Mouse (Mus musculus): ENCODE data around the gene Gm20379. TPM values are rescaled to one million over a fixed set of nuclear protein-coding genes. Genes with fewer than 3 reads are reported as not detected.

Gm20379 gene
- polyA plus RNA-seq, 1 experiment from 2014 or later, result 0.96 TPM

DNA sequence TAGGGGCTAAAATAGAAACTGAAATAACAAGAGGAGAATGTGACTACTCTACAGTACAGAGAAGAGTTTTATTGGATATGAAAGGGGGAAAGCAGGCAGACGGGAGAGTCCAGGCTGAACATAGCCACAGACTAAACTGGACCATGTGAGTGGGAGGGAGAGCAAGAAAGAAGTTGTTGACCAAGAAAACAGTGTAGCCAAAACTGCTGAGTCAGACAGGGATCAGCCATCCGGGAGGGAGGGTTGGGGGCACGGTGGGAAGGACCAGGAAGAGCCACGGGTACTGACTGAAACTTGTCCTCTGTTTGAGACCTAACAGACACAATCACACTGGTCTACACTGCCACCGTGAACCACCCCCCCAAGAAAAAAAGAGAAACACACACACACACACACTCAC is 20.2 kb downstream of the Gm20379 start:
- Histone ChIP-seq H3K4me1 (ENCODE audit: control insufficient read depth, insufficient read depth, low read depth, low read length) (no peaks in the 10 kb centered on the region), H3K27ac (ENCODE audit: low read depth, low read length) (no peak overlapping the region), H3K36me3 (ENCODE audit: control insufficient read depth, insufficient read depth, low read length) (0 out of 2 replicates have a peak, but pooled peaks cover 2% of the 10 kb centered on the region), H3K9ac (ENCODE audit: low read depth, low read length) (no peak overlapping the region), H3K4me2 (ENCODE audit: low read length) (no peak overlapping the region), H3K4me3 (ENCODE audit: low read length) (no peak overlapping the region), H3K27me3 (replicated peaks; ENCODE audit: control insufficient read depth, insufficient read depth, low read length) (no peaks in the 10 kb centered on the region), H3K9me3 (ENCODE audit: control insufficient read depth, low read length) (no peaks in the 10 kb centered on the region)
- no peak for ATAC-seq
- WGBS, result 79% methylated on average over 5 of the region's 5 CpGs

DNA sequence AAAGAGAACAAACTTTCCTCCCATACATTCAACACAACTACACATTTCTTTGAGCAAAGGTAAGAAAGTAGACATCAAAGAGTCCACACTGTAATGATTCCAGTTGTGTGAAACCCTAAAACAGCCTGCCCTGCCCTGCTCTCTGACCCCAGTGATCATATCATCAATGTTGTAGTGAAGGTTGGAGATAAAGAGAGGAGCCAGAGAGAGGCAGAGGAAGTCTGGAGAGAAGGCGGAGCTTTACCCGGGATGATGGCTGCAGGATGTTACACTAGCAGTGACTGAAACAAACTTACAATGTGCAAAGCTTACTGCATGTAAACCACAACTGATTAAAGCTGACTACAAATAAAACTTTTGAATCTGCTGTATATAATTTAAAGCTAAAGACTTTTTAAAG is 22.2 kb downstream of the Gm20379 start:
- Histone ChIP-seq H3K4me2 (ENCODE audit: low read length) (no peak overlapping the region), H3K4me1 (ENCODE audit: control insufficient read depth, insufficient read depth, low read depth, low read length) (no peaks in the 10 kb centered on the region), H3K27ac (ENCODE audit: low read depth, low read length) (no peak overlapping the region), H3K9ac (ENCODE audit: low read depth, low read length) (no peak overlapping the region), H3K9me3 (ENCODE audit: control insufficient read depth, low read length) (no peaks in the 10 kb centered on the region), H3K4me3 (ENCODE audit: low read length) (no peak overlapping the region), H3K27me3 (replicated peaks; ENCODE audit: control insufficient read depth, insufficient read depth, low read length) (no peaks in the 10 kb centered on the region), H3K36me3 (ENCODE audit: control insufficient read depth, insufficient read depth, low read length) (no peaks in the 10 kb centered on the region)
- no peak for ATAC-seq
- 91% methylated on average over 2 of the region's 2 CpGs for WGBS

- Histone ChIP-seq H3K4me1 (ENCODE audit: control insufficient read depth, insufficient read depth, low read depth, low read length) (no peaks in the 10 kb centered on the region), H3K9ac (ENCODE audit: low read depth, low read length) (no peak overlapping the region), H3K27ac (ENCODE audit: low read depth, low read length) (no peak overlapping the region), H3K4me2 (ENCODE audit: low read length) (no peak overlapping the region), H3K4me3 (ENCODE audit: low read length) (no peak overlapping the region), H3K36me3 (ENCODE audit: control insufficient read depth, insufficient read depth, low read length) (no peaks in the 10 kb centered on the region), H3K27me3 (replicated peaks; ENCODE audit: control insufficient read depth, insufficient read depth, low read length) (no peaks in the 10 kb centered on the region), H3K9me3 (ENCODE audit: control insufficient read depth, low read length) (no peaks in the 10 kb centered on the region)
- ATAC-seq, result no peak
- WGBS, result 96% methylated on average over 3 of the region's 3 CpGs
Measured at GRCm38 (mm10) chr13:92330621-92331020, 24.8 kb downstream of the Gm20379 start.

DNA sequence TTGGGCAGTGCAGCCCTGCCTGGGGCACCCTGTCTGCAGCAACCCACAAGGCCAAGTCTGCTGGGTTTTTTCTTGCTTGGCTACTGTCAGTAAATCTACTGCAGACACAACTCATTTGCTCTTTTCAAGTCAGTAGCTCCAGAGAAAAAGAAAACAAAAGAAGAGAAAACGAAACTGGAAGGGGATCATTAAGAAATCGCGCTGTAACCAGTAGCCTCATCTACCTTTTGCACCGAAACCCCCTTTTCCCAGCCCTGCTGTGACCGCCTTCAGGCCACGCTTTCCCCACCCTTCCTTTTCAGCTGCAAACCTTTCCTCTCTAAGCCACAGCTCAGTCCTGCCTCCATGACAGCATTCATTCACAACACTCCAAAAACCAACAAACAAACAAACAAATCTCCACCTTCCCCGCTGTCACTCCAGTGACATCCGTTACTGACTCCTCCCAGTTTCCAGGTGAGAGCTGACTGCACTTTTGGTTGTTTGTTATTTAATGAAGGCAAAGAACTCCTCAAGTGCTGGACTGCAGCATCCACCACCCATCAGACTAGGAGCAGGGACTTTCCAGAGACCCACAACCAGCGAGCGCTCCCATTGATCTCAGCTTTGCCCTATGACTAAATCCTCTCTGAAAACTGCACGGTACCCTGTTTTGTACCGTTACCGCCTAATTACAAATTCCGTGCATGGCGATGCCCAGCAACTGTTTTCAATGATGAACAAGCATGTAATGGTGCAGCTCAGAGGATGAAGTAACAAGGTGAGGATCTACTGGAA is 26.5 kb downstream of the Gm20379 start:
- ATAC-seq, result no peak
- Histone ChIP-seq H3K27me3 (replicated peaks; ENCODE audit: control insufficient read depth, insufficient read depth, low read length) (no peaks in the 10 kb centered on the region), H3K4me3 (ENCODE audit: low read length) (no peak overlapping the region), H3K36me3 (ENCODE audit: control insufficient read depth, insufficient read depth, low read length) (no peaks in the 10 kb centered on the region), H3K27ac (ENCODE audit: low read depth, low read length) (no peak overlapping the region), H3K9me3 (ENCODE audit: control insufficient read depth, low read length) (no peaks in the 10 kb centered on the region), H3K4me1 (ENCODE audit: control insufficient read depth, insufficient read depth, low read depth, low read length) (no peaks in the 10 kb centered on the region), H3K4me2 (ENCODE audit: low read length) (no peak overlapping the region), H3K9ac (ENCODE audit: low read depth, low read length) (no peak overlapping the region)
- WGBS, result 85% methylated on average over 15 of the region's 15 CpGs

- Histone ChIP-seq H3K4me1 (ENCODE audit: control insufficient read depth, insufficient read depth, low read depth, low read length) (no peaks in the 10 kb centered on the region), H3K36me3 (ENCODE audit: control insufficient read depth, insufficient read depth, low read length) (no peaks in the 10 kb centered on the region), H3K4me3 (ENCODE audit: low read length) (no peak overlapping the region), H3K4me2 (ENCODE audit: low read length) (no peak overlapping the region), H3K27me3 (replicated peaks; ENCODE audit: control insufficient read depth, insufficient read depth, low read length) (no peaks in the 10 kb centered on the region), H3K27ac (ENCODE audit: low read depth, low read length) (no peak overlapping the region), H3K9ac (ENCODE audit: low read depth, low read length) (no peak overlapping the region), H3K9me3 (ENCODE audit: control insufficient read depth, low read length) (no peaks in the 10 kb centered on the region)
- WGBS, result 90% methylated on average over 1 of the region's 1 CpGs
- ATAC-seq, result no peak
Measured at GRCm38 (mm10) chr13:92336857-92337256, 31.1 kb downstream of the Gm20379 start.

- ATAC-seq, result no peak
- no peak overlapping the region for H3K9ac ChIP-seq (ENCODE audit: low read depth, low read length)
- no peaks in the 10 kb centered on the region for H3K27me3 ChIP-seq (replicated peaks; ENCODE audit: control insufficient read depth, insufficient read depth, low read length)
- no peaks in the 10 kb centered on the region for H3K36me3 ChIP-seq (ENCODE audit: control insufficient read depth, insufficient read depth, low read length)
- H3K4me3 ChIP-seq (ENCODE audit: low read length), result no peak overlapping the region
- H3K4me2 ChIP-seq (ENCODE audit: low read length), result no peak overlapping the region
- WGBS, result 83% methylated on average over 6 of the region's 6 CpGs
- H3K27ac ChIP-seq (ENCODE audit: low read depth, low read length), result no peak overlapping the region
- H3K9me3 ChIP-seq (ENCODE audit: control insufficient read depth, low read length), result no peaks in the 10 kb centered on the region
- H3K4me1 ChIP-seq (ENCODE audit: control insufficient read depth, insufficient read depth, low read depth, low read length), result no peaks in the 10 kb centered on the region
Measured at GRCm38 (mm10) chr13:92337773-92338462, 32.1 kb downstream of the Gm20379 start.

GRCm38 (mm10) chr13:92339787-92340186 is 34.0 kb downstream of the Gm20379 start:
- no peak for ATAC-seq

GRCm38 (mm10) chr13:92344033-92344432 is 38.3 kb downstream of the Gm20379 start:
- ATAC-seq, result no peak
- no peaks in the 10 kb centered on the region for H3K27me3 ChIP-seq (replicated peaks; ENCODE audit: control insufficient read depth, insufficient read depth, low read length)
- H3K9me3 ChIP-seq (ENCODE audit: control insufficient read depth, low read length), result no peaks in the 10 kb centered on the region
- H3K36me3 ChIP-seq (ENCODE audit: control insufficient read depth, insufficient read depth, low read length), result peaks cover 10% of the 10 kb centered on the region
- no peak overlapping the region for H3K27ac ChIP-seq (ENCODE audit: low read depth, low read length)
- no peak overlapping the region for H3K4me3 ChIP-seq (ENCODE audit: low read length)
- no peak overlapping the region for H3K9ac ChIP-seq (ENCODE audit: low read depth, low read length)
- H3K4me1 ChIP-seq (ENCODE audit: control insufficient read depth, insufficient read depth, low read depth, low read length), result no peaks in the 10 kb centered on the region
- 90% methylated on average over 8 of the region's 8 CpGs for WGBS
- no peak overlapping the region for H3K4me2 ChIP-seq (ENCODE audit: low read length)

More at GRCm38 (mm10) chr13:92339787-92340186, 34.0 kb downstream of the Gm20379 start:
- Histone ChIP-seq H3K9me3 (ENCODE audit: control insufficient read depth, low read length) (no peaks in the 10 kb centered on the region), H3K36me3 (ENCODE audit: control insufficient read depth, insufficient read depth, low read length) (no peaks in the 10 kb centered on the region), H3K27me3 (replicated peaks; ENCODE audit: control insufficient read depth, insufficient read depth, low read length) (no peaks in the 10 kb centered on the region), H3K4me1 (ENCODE audit: control insufficient read depth, insufficient read depth, low read depth, low read length) (no peaks in the 10 kb centered on the region), H3K9ac (ENCODE audit: low read depth, low read length) (no peak overlapping the region), H3K4me3 (ENCODE audit: low read length) (no peak overlapping the region), H3K27ac (ENCODE audit: low read depth, low read length) (no peak overlapping the region), H3K4me2 (ENCODE audit: low read length) (no peak overlapping the region)
- WGBS, result 97% methylated on average over 3 of the region's 3 CpGs

DNA sequence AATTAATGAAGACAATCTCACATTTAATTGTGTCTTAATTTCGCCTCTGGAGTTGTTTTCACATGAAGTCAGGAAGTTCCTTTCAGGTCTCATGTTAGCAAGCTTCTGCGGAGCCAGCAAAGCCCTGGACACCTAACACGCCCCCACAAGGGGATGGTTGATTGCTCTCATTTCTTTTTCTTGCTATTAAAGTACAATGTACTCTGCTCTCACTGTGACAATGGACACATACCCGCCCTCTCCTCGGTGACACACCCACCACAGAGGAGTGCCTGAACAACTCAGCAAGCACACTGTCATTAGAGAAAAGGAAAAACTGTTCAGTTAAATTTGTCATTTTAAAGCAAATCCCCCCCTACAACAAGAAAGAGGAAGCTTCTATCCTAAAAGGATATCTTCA is 40.6 kb downstream of the Gm20379 start:
- H3K36me3 ChIP-seq (ENCODE audit: control insufficient read depth, insufficient read depth, low read length), result peaks cover 10% of the 10 kb centered on the region
- no peak overlapping the region for H3K9ac ChIP-seq (ENCODE audit: low read depth, low read length)
- H3K9me3 ChIP-seq (ENCODE audit: control insufficient read depth, low read length), result no peaks in the 10 kb centered on the region
- no peak overlapping the region for H3K4me3 ChIP-seq (ENCODE audit: low read length)
- no peak overlapping the region for H3K4me2 ChIP-seq (ENCODE audit: low read length)
- 74% methylated on average over 5 of the region's 5 CpGs for WGBS
- H3K27ac ChIP-seq (ENCODE audit: low read depth, low read length), result no peak overlapping the region
- no peaks in the 10 kb centered on the region for H3K27me3 ChIP-seq (replicated peaks; ENCODE audit: control insufficient read depth, insufficient read depth, low read length)
- H3K4me1 ChIP-seq (ENCODE audit: control insufficient read depth, insufficient read depth, low read depth, low read length), result no peaks in the 10 kb centered on the region
- ATAC-seq, result no peak
